Mouse (Mus musculus): ENCODE data around the gene L2hgdh. TPM values are rescaled to one million over a fixed set of nuclear protein-coding genes. Genes with fewer than 3 reads are reported as not detected.

Gene L2hgdh
- polyA plus RNA-seq, 1 experiment from 2014 or later, result 12.0 TPM

DNA sequence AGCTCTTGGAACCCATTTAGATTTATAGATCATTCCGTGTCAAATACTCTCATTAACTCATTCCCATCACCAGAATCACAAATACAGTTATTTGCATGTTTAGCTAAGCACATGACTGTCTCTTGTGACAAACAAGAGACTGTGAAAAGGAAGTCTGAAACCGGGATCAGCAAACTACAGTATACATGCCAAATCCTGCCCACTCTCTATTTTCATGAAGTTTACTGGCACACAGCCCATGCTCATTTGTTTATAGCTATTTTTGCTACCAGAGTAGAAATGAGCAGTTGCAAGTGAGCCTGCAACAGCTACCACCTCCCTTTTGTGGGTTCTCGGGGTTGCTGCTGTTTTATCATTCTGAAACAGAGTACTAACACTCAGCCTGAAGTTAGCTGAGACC is 79.8 kb downstream of the L2hgdh start:
- Histone ChIP-seq H3K4me1 (no peaks in the 10 kb centered on the region), H3K36me3 (peaks cover 17% of the 10 kb centered on the region; the same call in 1 of the 2 replicates), H3K27ac (no peak overlapping the region), H3K4me2 (replicated peaks) (no peak overlapping the region), H3K4me3 (no peak overlapping the region), H3K9me3 (no peaks in the 10 kb centered on the region), H3K27me3 (replicated peaks) (no peaks in the 10 kb centered on the region), H3K9ac (no peak overlapping the region)
- 88% methylated on average over 3 of the region's 3 CpGs for WGBS
- no peak for ATAC-seq (ENCODE audit: low FRiP score, low read depth)

DNA sequence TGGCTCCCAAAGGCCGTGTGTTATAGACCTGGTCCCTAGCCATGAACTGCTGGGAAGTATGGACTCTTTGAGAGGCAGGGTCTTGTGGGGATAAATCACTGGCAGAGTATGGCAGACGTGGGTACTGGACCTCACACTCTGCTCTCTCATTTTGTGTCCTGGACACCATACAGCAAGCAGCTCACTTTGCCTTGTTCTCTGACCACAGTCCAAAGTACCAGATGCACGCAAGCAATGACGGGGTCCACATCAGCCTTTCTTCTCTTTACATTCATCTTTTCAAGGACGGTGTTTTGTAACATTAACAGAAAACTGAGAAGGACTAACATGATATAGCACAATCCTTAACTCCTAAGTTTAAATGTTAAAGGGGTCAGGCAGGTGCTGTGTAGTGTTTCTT is 81.8 kb downstream of the L2hgdh start:
- Histone ChIP-seq H3K36me3 (peaks cover 25% of the 10 kb centered on the region), H3K4me3 (no peak overlapping the region)
- 88% methylated on average over 5 of the region's 5 CpGs for whole genome bisulfite sequencing

More for the DNA sequence above, 81.8 kb downstream of the L2hgdh start:
- H3K4me2 ChIP-seq (replicated peaks), result no peak overlapping the region
- H3K4me1 ChIP-seq, result no peaks in the 10 kb centered on the region
- no peak overlapping the region for H3K27ac ChIP-seq
- H3K27me3 ChIP-seq (replicated peaks), result no peaks in the 10 kb centered on the region
- H3K9me3 ChIP-seq, result no peaks in the 10 kb centered on the region
- ATAC-seq (ENCODE audit: low FRiP score, low read depth), result no peak
- H3K9ac ChIP-seq, result no peak overlapping the region

MicroRNAs within 50 kb of the gene (microRNA counts, 519-probe panel; counts per million panel counts)
- 342 counts per million, percentile 67 among the panel's probes with 10 or more counts for microRNA mmu-miR-681

Small RNA genes within 50 kb of the gene (microRNA-seq; reads per million reads assigned to microRNA genes)
- not detected for gene Mir681

Other genes starting within 250 kb of the L2hgdh start
- gene Vcpkmt, start 141.8 kb downstream of the L2hgdh start, polyA plus RNA-seq (2016; fragmentation: Nextera tagmentation; extraction: Ambion mirVana), result 19.9 and 22.7 TPM in 2 replicates
- gene Sos2, start 43.0 kb downstream of the L2hgdh start, polyA plus RNA-seq (2016; fragmentation: Nextera tagmentation; extraction: Ambion mirVana), result 11.8 and 13.0 TPM in 2 replicates
- 21.0 and 22.9 TPM in 2 replicates for gene Atp5s, start 77 bp upstream of the L2hgdh start, polyA plus RNA-seq (2016; fragmentation: Nextera tagmentation; extraction: Ambion mirVana)
- gene Cdkl1, start 66.4 kb upstream of the L2hgdh start, polyA plus RNA-seq (2016; fragmentation: Nextera tagmentation; extraction: Ambion mirVana), result 1.5 and 1.6 TPM in 2 replicates
- gene Atl1, start 167.7 kb upstream of the L2hgdh start, polyA plus RNA-seq (2016; fragmentation: Nextera tagmentation; extraction: Ambion mirVana), result 73.4 and 80.7 TPM in 2 replicates
- 41.4 and 44.6 TPM in 2 replicates for gene Map4k5, start 168.3 kb upstream of the L2hgdh start, polyA plus RNA-seq (2016; fragmentation: Nextera tagmentation; extraction: Ambion mirVana)